11 mouse cellular contexts compared by ENCODE assay signal in genomic region chr12:40626521-40626920, GRCm38 (mm10).
DNase-seq lines count a peak whose midpoint lies in the region; ATAC-seq and TF ChIP-seq lines count a peak whose summit lies in the region.
"Had no signal": no experiment of that assay in that cellular context is flagged by ENCODE, and none has a peak within 500 bp of the region (broad histone marks: within the 10 kb centered on the region; RNA-seq: fewer than 3 reads in every experiment).

No protein-coding gene starts in this region.

- peak; percentile 13 for DNase-seq in lung, postnatal 0 days (ENCODE audit: low spot score)
- DNase-seq in lung, adult 2 months = no peak
- DNase-seq in Patski (ENCODE audit: low read depth, low spot score) = peak; percentile 28
- no peak for DNase-seq in thymus, adult 2 months
- no peak for DNase-seq in kidney, postnatal 25 days
- DNase-seq: kidney, adult 18-20 months; spleen, adult 18-20 months had no signal

- CTCF ChIA-PET in Patski (lab: Charles Lee) = no interaction called here

- H3K4me1 ChIP-seq in lung, postnatal 0 days (ENCODE audit: insufficient read depth, low read depth, low read length) = no peaks in the 10 kb centered on the region
- H3K4me1 ChIP-seq in lung, adult 2 months (ENCODE audit: control insufficient read depth, insufficient read depth, low read length) = no peaks in the 10 kb centered on the region
- H3K4me1 ChIP-seq in thymus, adult 2 months (replicated peaks; ENCODE audit: control insufficient read depth, insufficient read depth, low read length) = no peaks in the 10 kb centered on the region

- no peak overlapping the region for H3K4me2 ChIP-seq in lung, postnatal 0 days (replicated peaks; ENCODE audit: low read depth, low read length)
- H3K4me2 ChIP-seq: forebrain, embryonic 13.5 days; neural tube, embryonic 15.5 days had no signal

- H3K9me3 ChIP-seq in lung, postnatal 0 days (ENCODE audit: low read length) = no peaks in the 10 kb centered on the region
- H3K9me3 ChIP-seq: forebrain, embryonic 13.5 days; neural tube, embryonic 15.5 days had no signal

- no peak for TF ChIP-seq EP300 in lung, postnatal 0 days (IDR thresholded peaks at IDR 0.05)

- 92% methylated on average over 1 of the region's 1 CpGs for WGBS in lung, postnatal 0 days
- 64% methylated on average over 1 of the region's 1 CpGs for WGBS in lung, adult 2 months
- WGBS in thymus, adult 2 months = 37% methylated on average over 1 of the region's 1 CpGs

- in situ Hi-C loops in Patski (cut with MboI; ENCODE audit: low pct_unique_long_range_greater_than_20kb) = no loop called here

- ATAC-seq in lung, postnatal 0 days = peak; percentile 44; the same call in 1 of the 2 replicates
- peak; percentile 97 for ATAC-seq in Patski
- peak; percentile 100 for ATAC-seq in common myeloid progenitor, adult 5-6 weeks (replicated peaks; ENCODE audit: low read depth, poor library complexity, severe bottlenecking)
- ATAC-seq in neutrophil, adult 5-6 weeks (ENCODE audit: extremely low read depth, insufficient number of reproducible peaks, low FRiP score, poor library complexity, severe bottlenecking) = peak; percentile 99
- ATAC-seq: forebrain, embryonic 13.5 days had no signal

- H3K27me3 ChIP-seq in lung, postnatal 0 days (replicated peaks; ENCODE audit: insufficient read depth, low read length) = no peaks in the 10 kb centered on the region
- H3K27me3 ChIP-seq in Patski = no peaks in the 10 kb centered on the region
- H3K27me3 ChIP-seq in thymus, adult 2 months (ENCODE audit: control insufficient read depth, insufficient read depth, low read length) = no peaks in the 10 kb centered on the region
- H3K27me3 ChIP-seq: forebrain, embryonic 13.5 days; neural tube, embryonic 15.5 days had no signal

- no peak overlapping the region for H3K4me3 ChIP-seq in lung, postnatal 0 days (ENCODE audit: low read depth, low read length)
- no peak overlapping the region for H3K4me3 ChIP-seq in lung, adult 2 months (replicated peaks; ENCODE audit: extremely low read depth, low read depth, low read length)
- H3K4me3 ChIP-seq in thymus, adult 2 months (ENCODE audit: control insufficient read depth, insufficient read depth, low read length) = no peak overlapping the region
- H3K4me3 ChIP-seq: forebrain, embryonic 13.5 days; neural tube, embryonic 15.5 days had no signal

- H3K27ac ChIP-seq in lung, postnatal 0 days (ENCODE audit: low read length) = no peak overlapping the region
- no peak overlapping the region for H3K27ac ChIP-seq in thymus, adult 2 months (ENCODE audit: control insufficient read depth, insufficient read depth, low read length)
- H3K27ac ChIP-seq: forebrain, embryonic 13.5 days; neural tube, embryonic 15.5 days had no signal

- no peak for TF ChIP-seq POLR2A in lung, adult 2 months (IDR thresholded peaks at IDR 0.05; ENCODE audit: borderline replicate concordance, extremely low read depth, low read depth, low read length)
- no peak for TF ChIP-seq POLR2A in thymus, adult 2 months (IDR thresholded peaks at IDR 0.05; ENCODE audit: control insufficient read depth, extremely low read depth, insufficient read depth, low read length, poor library complexity)

- no peak overlapping the region for H3K9ac ChIP-seq in lung, postnatal 0 days (replicated peaks; ENCODE audit: low read depth)
- H3K9ac ChIP-seq: forebrain, embryonic 13.5 days; neural tube, embryonic 15.5 days had no signal

- TF ChIP-seq CTCF in lung, postnatal 0 days (IDR thresholded peaks at IDR 0.05) = no peak
- TF ChIP-seq CTCF in lung, adult 2 months (IDR thresholded peaks at IDR 0.05; ENCODE audit: insufficient read depth, low read length) = no peak
- no peak for TF ChIP-seq CTCF in Patski (IDR thresholded peaks at IDR 0.05)
- no peak for TF ChIP-seq CTCF in thymus, adult 2 months (IDR thresholded peaks at IDR 0.05; ENCODE audit: borderline replicate concordance, control insufficient read depth, extremely low read depth, insufficient read depth, low read length, poor library complexity)

- no peaks in the 10 kb centered on the region for H3K36me3 ChIP-seq in lung, postnatal 0 days (ENCODE audit: insufficient read depth, low read length)
- no peaks in the 10 kb centered on the region for H3K36me3 ChIP-seq in thymus, adult 2 months (ENCODE audit: control insufficient read depth, insufficient read depth, low read length)
- H3K36me3 ChIP-seq: neural tube, embryonic 15.5 days had no signal

- POLR2A ChIA-PET in Patski (lab: Charles Lee) = no interaction called here

Comparison
In these comparisons a context has a peak if more than half of its experiments do, and no peak if none do; other contexts are left out.
1. DNase-seq: peak in lung, postnatal 0 days (single experiment) and Patski (single experiment); none in lung, adult 2 months (single experiment), thymus, adult 2 months (single experiment) and kidney, postnatal 25 days (0 of 2).
2. ATAC-seq: peak in every context shown above with its lines; median percentile 100 in common myeloid progenitor, adult 5-6 weeks; 99 in neutrophil, adult 5-6 weeks; 97 in Patski; 44 in lung, postnatal 0 days.